Mouse (Mus musculus) MEL (cell line): ENCODE data around the gene Adam3. TPM values are rescaled to one million over a fixed set of nuclear protein-coding genes. Genes with fewer than 3 reads are reported as not detected.

Experiments used
- DNase-seq: peaks from one replicate; pipeline ENCODE4 v3.0.0; 2011; ENCODE audit warnings: low read depth, low spot score
- H3K27ac ChIP-seq: 2 replicates; pipeline ENCODE4 v1.5.1; 2012; ENCODE audit warnings: low read depth, mild to moderate bottlenecking, control low read depth, low read length, moderate library complexity; ENCODE audit not compliant: control insufficient read depth
- H3K27me3 ChIP-seq, 2 experiments: fragments of 150-350 bp in 1 of 2; sonication (generic) in 1 of 2; 2 replicates each; pipeline ENCODE4 v1.6.1; 2012; ENCODE audit warnings: low read length in 2 of 2, mild to moderate bottlenecking in 2 of 2, improper control_type of control experiment in 1 of 2, moderate library complexity in 1 of 2; ENCODE audit not compliant: insufficient read depth in 2 of 2, control insufficient read depth in 1 of 2
- H3K36me3 ChIP-seq, 2 experiments: 2 replicates each; pipeline ENCODE4 v1.6.1; 2012 to 2014; ENCODE audit warnings: low read length in 2 of 2, improper control_type of control experiment in 1 of 2, inconsistent platforms in 1 of 2, mild to moderate bottlenecking in 1 of 2; ENCODE audit not compliant: insufficient read depth in 2 of 2, control insufficient read depth in 1 of 2
- H3K4me1 ChIP-seq, 2 experiments: fragments of 150-350 bp in 1 of 2; sonication (generic) in 1 of 2; 2 replicates each; pipeline ENCODE4 v1.6.1; 2012; ENCODE audit warnings: low read length in 2 of 2, improper control_type of control experiment in 1 of 2, mild to moderate bottlenecking in 1 of 2; ENCODE audit not compliant: insufficient read depth in 2 of 2, control insufficient read depth in 1 of 2
- H3K4me3 ChIP-seq, 2 experiments: fragments of 150-350 bp in 1 of 2; sonication (generic) in 1 of 2; 2 replicates each; pipeline ENCODE4 v1.5.1; 2012; ENCODE audit warnings: low read depth in 2 of 2, low read length in 2 of 2, mild to moderate bottlenecking in 2 of 2, moderate library complexity in 2 of 2, control low read depth in 1 of 2, improper control_type of control experiment in 1 of 2; ENCODE audit not compliant: control insufficient read depth in 1 of 2, insufficient read depth in 1 of 2
- H3K79me2 ChIP-seq: 2 replicates; pipeline ENCODE4 v1.6.1; 2012; ENCODE audit warnings: mild to moderate bottlenecking, low read length, moderate library complexity; ENCODE audit not compliant: control insufficient read depth, poor library complexity, insufficient read depth
- H3K9ac ChIP-seq: 2 replicates; pipeline ENCODE4 v1.6.1; 2012; ENCODE audit warnings: low read depth, mild to moderate bottlenecking, control low read depth, low read length, moderate library complexity; ENCODE audit not compliant: control insufficient read depth, poor library complexity, severe bottlenecking
- H3K9me3 ChIP-seq: fragments of 150-350 bp; sonication (generic); replicated peaks from 2 replicates; pipeline ENCODE4 v1.6.1; 2012; ENCODE audit warnings: mild to moderate bottlenecking, low read length, improper control_type of control experiment, moderate library complexity; ENCODE audit not compliant: insufficient read depth
- BHLHE40 ChIP-seq: IDR thresholded peaks from 2 replicates; pipeline ENCODE4 v1.6.1; 2012; ENCODE audit warnings: low read depth, mild to moderate bottlenecking, inconsistent platforms, low read length, improper control_type of control experiment, borderline replicate concordance
- CHD1 ChIP-seq: IDR thresholded peaks from 2 replicates; pipeline ENCODE4 v1.6.1; 2012; ENCODE audit warnings: low read depth, mild to moderate bottlenecking, inconsistent platforms, low read length, improper control_type of control experiment
- CHD2 ChIP-seq: IDR thresholded peaks from 2 replicates; pipeline ENCODE4 v1.6.1; 2011; ENCODE audit warnings: low read length, improper control_type of control experiment
- E2F4 ChIP-seq: IDR thresholded peaks from 2 replicates; pipeline ENCODE4 v1.6.1; 2011; ENCODE audit warnings: low read depth, low read length, improper control_type of control experiment, borderline replicate concordance
- EP300 ChIP-seq, 2 experiments: IDR thresholded peaks; 2 replicates each; pipeline ENCODE4 v1.6.1; 2011; ENCODE audit warnings: improper control_type of control experiment in 2 of 2, low read length in 2 of 2, low read depth in 1 of 2, mild to moderate bottlenecking in 1 of 2
- GABPA ChIP-seq: IDR thresholded peaks from 2 replicates; pipeline ENCODE4 v1.6.1; 2012; ENCODE audit warnings: low read depth, mild to moderate bottlenecking, inconsistent platforms, low read length, improper control_type of control experiment, moderate library complexity
- HCFC1 ChIP-seq: IDR thresholded peaks from 2 replicates; pipeline ENCODE4 v1.6.1; 2012; ENCODE audit warnings: low read depth, mild to moderate bottlenecking, inconsistent platforms, low read length, improper control_type of control experiment, moderate library complexity
- JUND ChIP-seq: IDR thresholded peaks from 2 replicates; pipeline ENCODE4 v1.6.1; 2011; ENCODE audit warnings: low read depth, mild to moderate bottlenecking, improper control_type of control experiment, low read length
- MAX ChIP-seq: IDR thresholded peaks from 2 replicates; pipeline ENCODE4 v1.6.1; 2011; ENCODE audit warnings: low read length, improper control_type of control experiment
- MEF2A ChIP-seq: IDR thresholded peaks from 2 replicates; pipeline ENCODE4 v1.6.1; 2014; ENCODE audit warnings: low read depth, mild to moderate bottlenecking, inconsistent platforms, low read length, improper control_type of control experiment; ENCODE audit not compliant: poor library complexity, insufficient replicate concordance, severe bottlenecking; ENCODE audit errors: extremely low read depth
- MYB ChIP-seq: IDR thresholded peaks from 2 replicates; pipeline ENCODE4 v1.6.1; 2011; ENCODE audit warnings: mild to moderate bottlenecking, low read depth, low read length, improper control_type of control experiment
- MYC ChIP-seq: IDR thresholded peaks from 2 replicates; pipeline ENCODE4 v1.6.1; 2011; ENCODE audit warnings: low read depth, mild to moderate bottlenecking, low read length, improper control_type of control experiment, moderate library complexity
- NELFE ChIP-seq: IDR thresholded peaks from 2 replicates; pipeline ENCODE4 v1.6.1; 2011; ENCODE audit warnings: low read depth, low read length, improper control_type of control experiment
- POLR2AphosphoS2 ChIP-seq: IDR thresholded peaks from 2 replicates; pipeline ENCODE4 v1.6.1; 2011; ENCODE audit warnings: low read length, improper control_type of control experiment
- POLR2AphosphoS5 ChIP-seq: IDR thresholded peaks from 2 replicates; pipeline ENCODE4 v1.6.1; 2012; ENCODE audit warnings: low read depth, borderline replicate concordance, mild to moderate bottlenecking, inconsistent platforms, low read length, moderate library complexity, mixed read lengths
- RAD21 ChIP-seq: IDR thresholded peaks from 2 replicates; pipeline ENCODE4 v1.6.1; 2011; ENCODE audit warnings: mild to moderate bottlenecking, low read depth, low read length, improper control_type of control experiment
- SIN3A ChIP-seq: IDR thresholded peaks from 2 replicates; pipeline ENCODE4 v1.6.1; 2012; ENCODE audit warnings: low read length, improper control_type of control experiment, inconsistent platforms
- TAL1 ChIP-seq: IDR thresholded peaks from 2 replicates; pipeline ENCODE4 v1.6.1; 2012; ENCODE audit warnings: mild to moderate bottlenecking, inconsistent platforms, low read length, moderate library complexity, mixed read lengths
- TBP ChIP-seq: IDR thresholded peaks from 2 replicates; pipeline ENCODE4 v1.8.0; 2011; ENCODE audit warnings: low read depth, low read length, improper control_type of control experiment
- UBTF ChIP-seq: IDR thresholded peaks from 2 replicates; pipeline ENCODE4 v1.6.1; 2012; ENCODE audit warnings: low read depth, mild to moderate bottlenecking, inconsistent platforms, low read length, improper control_type of control experiment, moderate library complexity, borderline replicate concordance; ENCODE audit not compliant: insufficient read depth
- USF2 ChIP-seq, 2 experiments: IDR thresholded peaks; 2 replicates each; pipeline ENCODE4 v1.6.1; 2011 to 2012; ENCODE audit warnings: improper control_type of control experiment in 2 of 2, low read length in 2 of 2, borderline replicate concordance in 1 of 2, inconsistent platforms in 1 of 2, low read depth in 1 of 2, mild to moderate bottlenecking in 1 of 2; ENCODE audit not compliant: insufficient read depth in 1 of 2
- polyA plus RNA-seq, 2 experiments: library from polyadenylated mRNA; stranded (reverse) in 1 of 2; unstranded in 1 of 2; fragments of >175 nt in 1 of 2; fragments of >200 nt in 1 of 2; gene quantifications; 2 replicates each; pipeline versions ENCODE4 v1.2.1 to v1.2.4; 2012; ENCODE audit warnings: low replicate concordance in 2 of 2, low read depth in 1 of 2; ENCODE audit not compliant: insufficient read length in 2 of 2, insufficient read depth in 1 of 2, missing spikeins in 1 of 2
- total RNA-seq: library from RNA; depleted of rRNA; stranded (reverse); fragments of 300-350 nt; gene quantifications from 2 replicates; pipeline ENCODE4 v1.2.3, GENCODE M21; 2012; rRNA removed

Gene Adam3
- total RNA-seq (not detected in 2 replicates), polyA plus RNA-seq (not detected)

GRCm38 (mm10) chr8:24725630-24726029, at the start of gene Adam3:
Gene Adam3, minus strand, starts transcription at chr8:24725852.
- no peak within 1 kb of the TSS for H3K4me3 ChIP-seq
- TF ChIP-seq CHD1 = no peak
- TF ChIP-seq E2F4 = no peak
- no peak for TF ChIP-seq RAD21
- no peak for TF ChIP-seq GABPA
- no peak for TF ChIP-seq CHD2
- no peak for TF ChIP-seq POLR2AphosphoS5
- TF ChIP-seq MEF2A = no peak
- TF ChIP-seq MYB = no peak
- no peak for TF ChIP-seq TAL1
- no peak for TF ChIP-seq TBP
- TF ChIP-seq MAX = no peak
- no peak for TF ChIP-seq POLR2AphosphoS2

GRCm38 (mm10) chr8:24724886-24725626, 596 bp downstream of the Adam3 start:
- Histone ChIP-seq H3K79me2 (no peaks in the 10 kb centered on the region), H3K27ac (no peak overlapping the region), H3K9me3 (no peaks in the 10 kb centered on the region), H3K9ac (no peak overlapping the region), H3K4me1 (no peaks in the 10 kb centered on the region), H3K4me3 (no peak overlapping the region), H3K27me3 (no peaks in the 10 kb centered on the region), H3K36me3 (no peaks in the 10 kb centered on the region)
- no peak for DNase-seq
- TF ChIP-seq EP300 (IDR thresholded peaks at IDR 0.05; ENCODE audit: low read depth in 1 of 2, low read length in 2 of 2) = no peak
- no peak for TF ChIP-seq JUND
- no peak for TF ChIP-seq BHLHE40
- no peak for TF ChIP-seq SIN3A
- no peak for TF ChIP-seq USF2 (IDR thresholded peaks at IDR 0.05; ENCODE audit: borderline replicate concordance in 1 of 2, insufficient read depth in 1 of 2, low read depth in 1 of 2, low read length in 2 of 2)
- TF ChIP-seq TAL1 = no peak
- TF ChIP-seq TBP = no peak
- no peak for TF ChIP-seq HCFC1
- no peak for TF ChIP-seq NELFE
- no peak for TF ChIP-seq MYC
- TF ChIP-seq POLR2AphosphoS5 = no peak
- no peak for TF ChIP-seq UBTF

More at GRCm38 (mm10) chr8:24725630-24726029, at the start of gene Adam3:
- no peaks in the 10 kb centered on the region for H3K9me3 ChIP-seq
- H3K9ac ChIP-seq = no peak within 1 kb of the TSS
- no peaks in the 10 kb centered on the region for H3K79me2 ChIP-seq
- no peak for DNase-seq
- H3K36me3 ChIP-seq = no peaks in the 10 kb centered on the region
- H3K27me3 ChIP-seq = no peaks in the 10 kb centered on the region
- H3K27ac ChIP-seq = no peak within 1 kb of the TSS
- no peaks in the 10 kb centered on the region for H3K4me1 ChIP-seq
